Mouse (Mus musculus) regulatory T cell (primary cell): ENCODE results near the gene Nlrp3.

Experiments used
- in situ Hi-C: fragments of 300-600 bp; cut with MboI, MseI; formaldehyde crosslinking; loops from one replicate; pipeline ENCODE4 v1.15.1; 2025; ENCODE audit warnings: high pct_unique_total_duplicates

The Nlrp3 gene

DNA sequence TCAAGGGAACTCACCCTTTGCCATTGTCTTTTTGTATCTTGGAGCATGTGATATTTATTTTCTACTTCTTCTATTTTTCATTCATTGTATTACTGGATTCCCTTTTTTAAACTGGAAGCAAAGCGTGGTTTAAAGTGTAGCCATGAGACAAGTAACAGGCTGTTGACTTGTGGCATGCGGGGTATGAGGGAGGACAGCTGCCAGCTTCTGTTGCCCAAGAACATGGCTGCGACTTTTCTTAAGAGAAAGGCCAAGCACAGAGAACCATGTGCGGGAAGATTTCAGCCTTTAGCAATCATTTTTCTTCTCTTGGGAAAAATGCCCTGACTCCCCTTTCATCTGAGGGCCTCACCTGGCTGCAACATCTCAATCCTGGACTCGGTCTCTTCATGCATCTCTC is 70.3 kb downstream of the Nlrp3 start:
- in situ Hi-C loops: no loop called here

DNA sequence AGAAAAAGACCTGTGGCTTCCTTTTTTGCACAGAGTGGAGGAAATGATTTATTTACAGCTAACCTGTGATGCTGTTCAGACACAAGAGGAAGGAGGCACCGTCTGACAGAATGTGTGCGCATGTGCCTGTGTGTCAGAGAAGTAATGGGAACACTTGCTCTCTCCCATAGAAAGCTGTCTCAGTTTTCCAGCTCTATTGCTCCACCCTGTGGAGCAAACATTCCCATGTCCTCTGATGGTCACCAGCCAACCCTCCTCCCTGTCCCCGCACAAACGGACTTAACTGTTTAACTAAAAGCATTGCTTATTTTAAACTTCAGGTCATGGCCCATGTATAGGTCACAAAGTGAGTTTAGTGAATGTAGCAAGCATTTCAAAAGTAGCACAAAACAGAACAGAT is 72.8 kb downstream of the Nlrp3 start:
- in situ Hi-C loops: no loop called here
